Mouse (Mus musculus): Measurements from ENCODE around the gene Krtap5-5.
"Not testable (repeated sequence)": the region's sequence is repeated elsewhere in the genome, so short reads cannot be mapped to it uniquely, and the experiment has no call there.

Gene Krtap5-5

DNA sequence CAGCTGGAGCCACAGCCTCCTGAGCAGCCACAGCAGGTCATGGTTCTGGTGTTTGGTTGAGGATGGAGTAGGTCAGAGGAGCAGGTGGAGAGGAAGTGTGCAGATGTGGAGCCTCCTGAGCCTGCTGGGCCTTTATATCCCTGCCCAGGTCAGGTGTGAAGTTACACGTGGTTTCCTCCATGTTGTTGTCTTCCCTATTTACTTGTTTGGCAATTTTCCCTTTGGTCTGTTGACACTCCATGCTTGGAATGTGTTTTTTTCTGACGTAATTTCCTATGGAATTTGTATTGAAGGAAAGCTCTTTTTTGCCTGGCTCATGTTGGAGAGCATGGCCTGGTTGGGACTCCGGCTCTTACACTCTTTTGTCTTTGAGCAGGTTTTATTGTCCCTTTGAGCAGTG is at the start of gene Krtap5-5:
TSS of gene Krtap5-5 (minus strand) at position 101 of the 400 bp plus-strand sequence.
- not testable (repeated sequence) for DNase-seq (ENCODE audit: low spot score)

DNA sequence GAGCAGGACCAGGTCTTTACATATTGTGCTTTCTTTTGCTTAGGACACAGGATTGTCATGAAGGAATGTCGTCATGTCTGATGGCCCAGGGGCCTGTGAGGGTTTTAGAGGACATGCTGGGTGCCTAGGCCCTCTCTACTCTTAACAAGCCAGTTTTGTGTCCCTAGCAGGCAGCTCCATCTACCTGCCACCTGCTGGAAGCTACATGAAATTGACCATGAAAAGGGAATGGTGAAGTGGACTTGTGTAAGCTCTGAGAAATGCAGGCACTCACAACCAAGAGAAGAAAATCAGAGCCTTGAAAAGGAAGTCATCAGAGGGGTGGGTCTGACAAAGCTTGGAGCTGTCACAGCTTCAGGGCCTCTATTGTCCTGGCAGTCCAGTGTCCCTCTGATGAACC is 49.5 kb upstream of the Krtap5-5 start:
- not testable (repeated sequence) for DNase-seq (ENCODE audit: low spot score)

DNA sequence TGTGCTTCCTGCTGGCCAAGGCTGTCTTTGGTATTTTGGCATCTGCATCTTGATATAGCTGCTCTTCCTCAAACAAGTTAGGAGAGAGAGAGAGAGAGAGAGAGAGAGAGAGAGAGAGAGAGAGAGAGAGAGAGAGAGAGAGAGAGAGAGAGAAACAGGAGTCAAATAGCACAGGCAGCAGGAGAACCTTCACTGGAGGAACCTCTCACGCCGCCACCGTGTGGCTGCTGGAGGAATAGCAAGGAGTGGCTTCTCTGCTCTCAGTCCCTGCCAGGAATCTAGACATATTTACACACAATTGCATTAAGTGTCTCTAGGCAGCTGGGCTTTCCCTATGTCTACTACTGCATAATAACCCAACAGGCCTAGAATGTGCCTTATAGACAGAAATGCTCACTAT is 48.4 kb upstream of the Krtap5-5 start:
- peak; percentile 83 for DNase-seq (ENCODE audit: low spot score)

DNA sequence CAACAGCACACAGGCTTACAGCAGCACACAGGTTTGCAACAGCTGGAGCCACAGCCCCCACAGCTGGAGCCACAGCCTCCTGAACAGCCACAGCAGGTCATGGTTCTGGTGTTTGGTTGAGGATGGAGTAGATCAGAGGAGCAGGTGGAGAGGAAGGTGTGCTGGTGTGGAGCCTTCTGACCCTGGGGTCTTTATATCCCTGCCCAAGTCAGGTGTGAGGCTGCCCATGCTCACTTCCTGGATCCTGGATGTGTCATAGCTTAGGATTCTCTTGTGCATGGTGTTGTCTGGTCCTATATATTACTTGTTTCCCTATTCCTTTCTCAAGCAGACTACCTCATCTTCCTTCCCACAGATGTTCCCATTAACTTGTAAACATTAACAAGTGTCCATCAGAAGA is 44.5 kb upstream of the Krtap5-5 start, which contains the start of gene Gm4559:
TSS of gene Gm4559 (minus strand) at position 101 of the 400 bp plus-strand sequence.
- DNase-seq (ENCODE audit: low spot score), result not testable (repeated sequence)

DNA sequence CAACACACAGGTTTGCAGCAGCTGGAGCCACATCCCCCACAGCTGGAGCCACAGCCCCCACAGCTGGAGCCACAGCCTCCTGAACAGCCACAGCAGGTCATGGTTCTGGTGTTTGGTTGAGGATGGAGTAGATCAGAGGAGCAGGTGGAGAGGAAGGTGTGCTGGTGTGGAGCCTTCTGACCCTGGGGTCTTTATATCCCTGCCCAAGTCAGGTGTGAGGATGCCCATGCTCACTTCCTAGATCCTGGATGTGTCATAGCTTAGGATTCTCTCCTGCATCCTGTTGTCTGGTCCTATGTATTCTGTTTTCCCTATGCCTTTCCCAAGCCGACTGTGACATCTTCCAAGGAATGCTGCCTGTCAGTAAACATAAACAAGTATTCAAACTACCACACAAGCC is 28.5 kb upstream of the Krtap5-5 start, which contains the start of gene Gm2431:
TSS of gene Gm2431 (minus strand) at position 101 of the 400 bp plus-strand sequence.
- DNase-seq (ENCODE audit: low spot score), result not testable (repeated sequence)

DNA sequence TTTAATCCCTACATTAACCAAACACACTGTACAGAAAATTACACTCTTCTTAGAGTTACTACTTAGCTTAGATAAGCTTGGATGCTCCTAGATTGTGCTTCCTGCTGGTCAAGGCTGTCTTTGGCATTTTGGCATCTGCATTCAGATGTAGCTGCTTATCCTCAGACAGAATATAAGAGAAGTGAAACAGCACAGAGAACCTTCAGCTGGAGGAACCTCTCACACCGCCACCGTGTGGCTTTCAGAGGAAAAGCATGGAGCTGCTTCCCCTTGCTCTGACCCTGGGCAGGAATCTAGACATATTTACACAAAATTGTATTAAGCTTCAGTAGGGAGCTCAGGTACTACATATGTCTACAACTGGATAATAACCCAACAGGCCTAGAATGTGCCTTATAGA is 25.7 kb upstream of the Krtap5-5 start:
- DNase-seq (ENCODE audit: low spot score), result peak; percentile 68

DNA sequence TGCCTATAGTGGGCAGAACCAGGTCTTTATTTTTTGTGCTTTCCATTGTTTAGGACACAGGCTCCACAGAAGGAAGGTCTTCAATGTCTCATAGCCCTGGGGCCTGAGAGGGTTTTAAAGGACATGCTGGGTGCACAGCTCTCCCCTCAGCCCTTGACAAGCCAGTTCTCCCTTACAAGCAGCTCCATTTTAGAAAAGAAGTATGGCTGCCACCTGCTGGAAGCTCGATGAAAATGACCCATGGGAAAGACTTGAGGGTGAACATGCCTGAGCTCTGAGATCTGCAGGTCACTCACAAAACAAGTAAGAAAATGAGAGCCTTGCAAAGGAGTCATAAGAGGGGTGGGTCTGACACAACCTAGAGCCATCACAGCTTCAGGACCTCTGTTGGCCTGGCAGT is 20.1 kb upstream of the Krtap5-5 start:
- DNase-seq (ENCODE audit: low spot score), result peak; percentile 63

DNA sequence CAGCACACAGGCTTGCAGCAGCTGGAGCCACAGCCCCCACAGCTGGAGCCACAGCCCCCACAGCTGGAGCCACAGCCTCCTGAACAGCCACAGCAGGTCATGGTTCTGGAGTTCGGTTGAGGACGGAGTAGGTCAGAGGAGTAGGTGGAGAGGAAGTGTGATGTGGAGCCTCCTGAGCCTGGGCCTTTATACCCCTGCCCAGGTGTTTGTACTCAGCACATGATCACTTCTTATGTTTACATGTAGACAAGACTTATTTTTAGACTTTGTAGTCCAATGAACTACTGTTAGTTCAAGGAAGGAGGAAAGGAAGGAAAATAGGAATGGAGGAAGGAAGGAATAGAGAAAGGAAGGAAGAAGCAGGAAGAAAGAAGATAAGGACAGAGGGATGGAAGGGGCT is 11.2 kb upstream of the Krtap5-5 start, which contains the start of gene Gm40460:
TSS of gene Gm40460 (minus strand) at position 101 of the 400 bp plus-strand sequence.
- no peak for DNase-seq (ENCODE audit: low spot score)

DNA sequence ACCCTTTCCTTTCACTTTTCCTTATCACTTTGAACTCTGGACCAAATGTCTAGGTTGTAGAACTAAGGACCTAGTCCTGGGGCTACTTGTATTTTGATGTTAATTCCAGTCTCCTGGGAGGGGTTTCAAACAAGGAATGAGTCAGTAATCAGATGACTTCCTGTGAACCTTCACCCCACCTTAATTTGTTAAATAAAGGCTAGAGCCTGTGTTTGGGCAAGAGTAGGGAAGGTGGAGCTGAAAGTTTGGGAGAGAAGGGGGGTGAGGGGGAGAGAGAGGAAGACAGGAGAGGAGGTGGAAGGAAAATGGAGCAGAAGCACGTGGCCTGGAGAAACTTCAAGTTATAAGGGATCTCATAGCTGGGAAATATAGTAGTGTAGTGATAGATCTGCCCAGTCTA is 1.8 kb upstream of the Krtap5-5 start:
- DNase-seq (ENCODE audit: low spot score), result no peak

DNA sequence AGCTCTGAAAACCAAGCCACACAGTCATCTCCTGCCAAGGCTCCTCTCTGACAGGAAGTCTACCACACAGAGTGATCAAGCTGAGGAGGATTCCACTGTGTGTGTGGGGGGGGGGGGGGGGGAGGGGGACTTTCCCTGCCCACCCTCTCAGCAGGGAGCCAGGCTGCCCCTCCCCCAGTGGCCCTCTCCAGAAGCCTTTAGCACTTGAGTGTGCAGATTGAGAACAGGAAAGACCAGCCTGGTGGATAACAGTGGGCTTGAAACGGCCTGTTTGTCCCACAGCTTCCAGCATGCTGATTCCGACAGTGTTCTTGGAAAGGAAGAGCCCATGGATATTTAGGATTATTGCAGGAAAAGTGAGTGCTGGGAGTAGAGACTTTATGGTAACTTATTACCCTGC is 5.3 kb downstream of the Krtap5-5 start:
- peak; percentile 3 for DNase-seq (ENCODE audit: low spot score)

DNA sequence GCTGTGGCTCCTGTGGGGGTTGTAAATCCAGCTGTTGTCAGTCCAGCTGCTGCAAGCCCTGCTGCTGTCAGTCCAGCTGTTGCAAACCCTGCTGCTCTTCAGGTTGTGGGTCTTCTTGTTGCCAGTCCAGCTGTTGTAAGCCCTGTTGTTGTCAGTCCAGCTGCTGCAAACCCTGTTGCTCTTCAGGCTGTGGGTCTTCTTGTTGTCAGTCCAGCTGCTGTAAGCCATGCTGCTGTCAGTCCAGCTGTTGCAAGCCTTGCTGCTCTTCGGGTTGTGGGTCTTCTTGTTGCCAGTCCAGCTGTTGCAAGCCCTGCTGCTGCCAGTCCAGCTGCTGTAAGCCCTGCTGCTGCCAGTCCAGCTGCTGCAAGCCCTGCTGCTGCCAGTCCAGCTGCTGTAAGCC is 17.6 kb downstream of the Krtap5-5 start:
- not testable (repeated sequence) for DNase-seq (ENCODE audit: low spot score)

DNA sequence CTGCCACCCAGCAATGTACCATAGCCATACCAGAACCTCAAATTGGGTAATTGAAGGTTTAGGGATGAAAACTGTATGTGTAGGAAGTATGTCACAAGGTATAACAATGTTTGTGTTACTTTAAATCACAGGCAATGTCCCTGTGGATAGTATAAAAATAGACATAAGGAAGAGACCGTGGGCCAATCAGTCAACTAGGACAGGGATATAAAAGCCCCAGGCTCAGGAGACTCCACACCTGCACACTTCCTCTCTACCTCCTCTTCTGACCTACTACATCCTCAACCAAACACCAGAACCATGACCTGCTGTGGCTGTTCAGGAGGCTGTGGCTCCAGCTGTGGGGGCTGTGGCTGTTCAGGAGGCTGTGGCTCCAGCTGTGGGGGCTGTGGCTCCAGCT is 18.2 kb downstream of the Krtap5-5 start, which contains the start of gene Gm7579:
TSS of gene Gm7579 (plus strand) at position 301 of the 400 bp plus-strand sequence.
- no peak for DNase-seq (ENCODE audit: low spot score)

DNA sequence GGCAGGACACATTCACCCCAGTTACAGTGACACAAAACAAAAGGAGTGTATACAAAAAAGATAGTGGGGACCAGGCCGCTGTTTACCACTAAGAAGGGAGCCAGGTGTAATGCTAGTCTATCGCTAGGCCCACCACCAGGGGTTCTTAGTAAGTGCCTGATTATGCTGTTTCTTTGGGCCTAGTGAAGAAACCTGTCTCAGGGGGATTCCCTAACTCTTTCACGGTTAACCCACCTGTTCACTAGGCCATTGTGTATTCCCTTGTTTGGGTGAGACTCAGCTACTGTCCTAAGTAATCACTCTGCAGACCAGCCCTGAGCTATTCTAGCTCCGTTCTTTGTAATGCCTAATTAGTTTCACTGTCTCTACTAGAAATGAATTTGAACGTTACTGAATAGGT is 22.9 kb downstream of the Krtap5-5 start:
- DNase-seq (ENCODE audit: low spot score), result not testable (repeated sequence)

DNA sequence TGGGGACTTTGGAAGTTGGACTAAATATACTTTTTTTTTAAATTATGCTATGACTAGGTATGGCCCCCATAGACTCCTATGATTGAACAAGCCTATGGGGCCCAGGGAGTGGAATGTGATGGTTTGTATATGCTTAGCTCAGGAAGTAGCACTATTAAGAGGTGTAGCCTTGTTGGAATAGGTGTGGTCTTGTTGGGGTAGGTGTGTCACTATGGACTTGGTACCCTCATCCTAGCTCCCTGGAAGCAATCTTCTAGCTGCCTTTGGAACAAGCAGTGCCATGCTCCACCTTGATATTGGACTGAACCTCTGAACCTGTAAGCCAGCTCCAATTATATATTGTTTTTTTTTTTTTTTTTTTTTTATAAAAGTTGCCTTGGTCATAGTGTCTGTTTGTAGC is 24.3 kb downstream of the Krtap5-5 start:
- no peak for DNase-seq (ENCODE audit: low spot score)

DNA sequence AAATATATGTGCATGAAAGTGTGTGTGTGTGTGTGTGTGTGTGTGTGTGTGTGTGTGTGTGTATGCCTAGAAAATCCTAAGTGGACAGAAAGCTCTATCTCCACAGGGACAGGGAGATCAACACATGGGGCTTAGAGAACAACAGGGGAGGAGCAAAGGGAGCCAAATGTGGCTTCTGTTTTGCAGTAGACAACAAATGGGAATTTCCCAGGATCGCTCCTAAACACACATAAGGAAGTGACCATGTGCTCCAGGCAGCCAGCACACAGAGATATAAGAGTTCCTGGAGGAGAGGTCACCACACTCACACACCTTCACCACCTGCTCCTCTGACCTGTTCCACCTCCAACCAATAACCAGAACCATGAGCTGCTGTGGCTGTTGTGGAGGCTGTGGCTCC is 28.7 kb downstream of the Krtap5-5 start, which contains the start of gene Krtap5-3:
TSS of gene Krtap5-3 (plus strand) at position 301 of the 400 bp plus-strand sequence.
- DNase-seq (ENCODE audit: low spot score), result no peak

DNA sequence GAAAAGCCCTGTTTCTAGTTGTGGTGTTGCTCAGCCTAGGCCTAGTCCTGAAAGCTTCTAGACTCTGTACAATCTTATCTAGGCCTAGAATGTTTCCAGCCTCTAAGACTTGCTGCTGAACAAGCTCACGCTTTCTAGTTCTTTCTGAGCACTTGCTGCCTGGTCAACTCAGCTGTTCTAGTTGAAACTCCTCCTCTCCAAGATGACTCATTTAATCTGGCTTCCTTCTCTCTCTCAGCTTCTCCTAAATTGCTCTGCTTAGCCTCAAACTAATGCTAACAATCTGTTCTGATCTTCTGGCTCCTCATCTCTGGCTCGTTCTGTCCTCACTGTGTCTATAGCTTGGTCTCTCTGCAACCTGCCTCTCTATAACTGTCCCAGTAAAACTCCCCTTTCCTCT is 31.0 kb downstream of the Krtap5-5 start:
- no peak for DNase-seq (ENCODE audit: low spot score)

DNA sequence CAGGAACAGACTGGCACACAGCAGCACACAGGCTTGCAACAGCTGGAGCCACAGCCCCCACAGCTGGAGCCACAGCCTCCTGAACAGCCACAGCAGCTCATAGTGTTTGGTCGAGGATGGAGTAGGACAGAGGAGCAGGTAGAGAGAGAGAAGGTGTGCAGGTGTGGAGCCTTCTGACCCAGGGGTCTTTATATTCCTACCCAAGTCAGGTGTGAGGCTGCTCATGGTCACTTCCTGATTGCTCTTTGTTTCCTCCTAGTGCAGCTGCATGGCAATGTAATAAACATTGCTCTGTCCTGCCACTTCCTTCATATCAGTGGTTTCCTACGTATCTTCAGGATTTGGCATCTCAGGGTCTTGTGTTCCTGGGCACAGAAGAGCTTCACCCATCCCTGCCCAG is 39.5 kb downstream of the Krtap5-5 start, which contains the start of gene Gm10153:
TSS of gene Gm10153 (minus strand) at position 101 of the 400 bp plus-strand sequence.
- no peak for DNase-seq (ENCODE audit: low spot score)

DNA sequence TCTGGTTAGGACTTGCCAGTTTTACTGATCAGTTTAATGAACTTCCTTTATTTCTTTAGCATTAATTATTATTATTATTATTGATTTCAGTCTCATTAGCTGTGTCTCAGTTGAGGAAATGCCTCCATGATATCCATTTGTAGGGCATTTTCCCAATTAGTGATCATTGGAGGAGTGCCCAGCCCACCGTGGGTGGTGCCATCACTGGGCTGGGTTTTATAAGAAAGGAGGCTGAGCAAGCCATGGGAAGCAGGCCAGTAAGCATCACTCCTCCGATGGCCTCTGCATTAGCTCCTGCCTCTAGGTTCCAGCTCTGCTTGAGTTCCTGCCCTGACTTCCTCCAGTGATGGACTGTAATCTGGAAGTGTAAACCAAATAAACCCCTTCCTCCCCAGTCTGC is 41.6 kb downstream of the Krtap5-5 start:
- DNase-seq (ENCODE audit: low spot score), result no peak

DNA sequence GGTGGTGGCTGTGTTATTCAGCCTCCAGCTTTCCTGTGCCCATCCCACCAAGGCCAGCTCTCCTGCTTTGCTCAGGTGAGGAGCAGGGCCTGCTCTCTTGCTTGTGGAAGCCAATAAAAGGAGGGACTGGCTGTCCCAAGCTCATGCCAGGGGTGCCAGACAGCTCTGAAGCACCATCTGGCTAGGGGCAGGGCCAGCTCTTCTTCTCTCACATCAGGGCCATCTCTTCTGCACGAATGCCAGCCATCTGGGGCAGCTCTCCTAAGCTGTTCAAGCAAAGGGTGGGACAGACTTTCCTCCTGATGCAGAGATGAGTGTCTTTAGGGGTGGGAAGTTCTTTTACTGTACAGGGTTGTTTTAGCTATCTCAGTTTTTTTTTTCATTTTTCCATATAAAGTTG is 48.8 kb downstream of the Krtap5-5 start:
- no peak for DNase-seq (ENCODE audit: low spot score)
